Mouse (Mus musculus): Measurements from ENCODE around the gene Agr2. TPM values are rescaled to one million over a fixed set of nuclear protein-coding genes. Genes with fewer than 3 reads are reported as not detected.
A peak's percentile ranks its signal among the peaks of the same experiment; 100 is the strongest.

Agr2 gene
- total RNA-seq, 2 experiments from 2014 or later: not detected

GRCm38 (mm10) chr12:36020710-36021109 lies 28.0 kb downstream of the Agr2 start:
- no peak for DNase-seq

GRCm38 (mm10) chr12:36026126-36026525 lies 33.4 kb downstream of the Agr2 start:
- no peak for DNase-seq
- intact Hi-C loops (cut with DNase I): no loop called here

More at GRCm38 (mm10) chr12:36020710-36021109, 28.0 kb downstream of the Agr2 start:
- intact Hi-C loops (cut with DNase I): no loop called here

GRCm38 (mm10) chr12:36027171-36027570 lies 34.5 kb downstream of the Agr2 start:
- intact Hi-C loops (cut with DNase I): no loop called here
- no peak for DNase-seq

GRCm38 (mm10) chr12:36028968-36029645 lies 36.4 kb downstream of the Agr2 start:
- no peak for DNase-seq
- intact Hi-C loops (cut with DNase I): no loop called here

GRCm38 (mm10) chr12:36029687-36030086 lies 37.0 kb downstream of the Agr2 start:
- intact Hi-C loops (cut with DNase I): no loop called here
- no peak for DNase-seq

GRCm38 (mm10) chr12:36030660-36031363 lies 38.1 kb downstream of the Agr2 start:
- DNase-seq: no peak
- intact Hi-C loops (cut with DNase I): no loop called here

- no peak for DNase-seq
- intact Hi-C loops (cut with DNase I): no loop called here
Measured at GRCm38 (mm10) chr12:36032419-36032818, 39.7 kb downstream of the Agr2 start.

GRCm38 (mm10) chr12:36035501-36035900 lies 42.8 kb downstream of the Agr2 start:
- no peak for DNase-seq
- intact Hi-C loops (cut with DNase I): no loop called here

- intact Hi-C loops (cut with DNase I): no loop called here
Measured at GRCm38 (mm10) chr12:36036121-36036520, 43.4 kb downstream of the Agr2 start.

GRCm38 (mm10) chr12:36036776-36037175 lies 44.1 kb downstream of the Agr2 start:
- DNase-seq: no peak
- intact Hi-C loops (cut with DNase I): no loop called here

More at GRCm38 (mm10) chr12:36036121-36036520, 43.4 kb downstream of the Agr2 start:
- DNase-seq: no peak

- intact Hi-C loops (cut with DNase I): loop anchor here (5.0 to 10.0 kb wide), 3 partner anchors 42 to 515 kb away; no protein-coding TSS in a partner anchor
- no peak for DNase-seq
Measured at GRCm38 (mm10) chr12:36039541-36040084, 46.9 kb downstream of the Agr2 start.

- no peak for DNase-seq
- intact Hi-C loops (cut with DNase I): loop anchor here (5.0 to 10.0 kb wide), 3 partner anchors 43 to 516 kb away; no protein-coding TSS in a partner anchor
Measured at GRCm38 (mm10) chr12:36040571-36041280, 48.0 kb downstream of the Agr2 start.

- intact Hi-C loops (cut with DNase I): loop anchor here (5.0 to 10.0 kb wide), 3 partner anchors 44 to 516 kb away; no protein-coding TSS in a partner anchor
- DNase-seq: no peak
Measured at GRCm38 (mm10) chr12:36041281-36041589, 48.5 kb downstream of the Agr2 start.

- peak; percentile 56 to 60 for DNase-seq
- intact Hi-C loops (cut with DNase I): loop anchor here (5.0 to 10.0 kb wide), 3 partner anchors 45 to 517 kb away; no protein-coding TSS in a partner anchor
Measured at GRCm38 (mm10) chr12:36041703-36042347, 49.1 kb downstream of the Agr2 start.

- intact Hi-C loops (cut with DNase I): loop anchor here (5.0 to 10.0 kb wide), 3 partner anchors 45 to 518 kb away; no protein-coding TSS in a partner anchor
- DNase-seq: peak; percentile 81 to 85
Measured at GRCm38 (mm10) chr12:36042348-36042778, 49.7 kb downstream of the Agr2 start, which contains the start of gene Tspan13. Gene Tspan13, minus strand, starts transcription at chr12:36042500.

- intact Hi-C loops (cut with DNase I): loop anchor here (5.0 to 10.0 kb wide), 4 partner anchors 47 to 520 kb away; partner anchors contain the start of genes Ankmy2 and Bzw2
- DNase-seq: no peak
Measured at GRCm38 (mm10) chr12:36044691-36045090, 52.0 kb downstream of the Agr2 start.

GRCm38 (mm10) chr12:36046196-36046595 lies 53.5 kb downstream of the Agr2 start:
- DNase-seq: no peak
- intact Hi-C loops (cut with DNase I): loop anchor here (5.0 to 10.0 kb wide), 2 partner anchors 111 to 521 kb away; partner anchors contain the start of genes Ankmy2 and Bzw2

GRCm38 (mm10) chr12:36047593-36047992 lies 54.9 kb downstream of the Agr2 start:
- intact Hi-C loops (cut with DNase I): loop anchor here (5.0 to 10.0 kb wide), 2 partner anchors 110 to 523 kb away; partner anchors contain the start of genes Ankmy2 and Bzw2
- DNase-seq: no peak

GRCm38 (mm10) chr12:36050276-36050675 lies 57.6 kb downstream of the Agr2 start:
- intact Hi-C loops (cut with DNase I): no loop called here

More at GRCm38 (mm10) chr12:36050276-36050675, 57.6 kb downstream of the Agr2 start:
- DNase-seq: no peak
